Mouse (Mus musculus): Measurements from ENCODE around the gene Amdhd2.

The Amdhd2 gene

DNA sequence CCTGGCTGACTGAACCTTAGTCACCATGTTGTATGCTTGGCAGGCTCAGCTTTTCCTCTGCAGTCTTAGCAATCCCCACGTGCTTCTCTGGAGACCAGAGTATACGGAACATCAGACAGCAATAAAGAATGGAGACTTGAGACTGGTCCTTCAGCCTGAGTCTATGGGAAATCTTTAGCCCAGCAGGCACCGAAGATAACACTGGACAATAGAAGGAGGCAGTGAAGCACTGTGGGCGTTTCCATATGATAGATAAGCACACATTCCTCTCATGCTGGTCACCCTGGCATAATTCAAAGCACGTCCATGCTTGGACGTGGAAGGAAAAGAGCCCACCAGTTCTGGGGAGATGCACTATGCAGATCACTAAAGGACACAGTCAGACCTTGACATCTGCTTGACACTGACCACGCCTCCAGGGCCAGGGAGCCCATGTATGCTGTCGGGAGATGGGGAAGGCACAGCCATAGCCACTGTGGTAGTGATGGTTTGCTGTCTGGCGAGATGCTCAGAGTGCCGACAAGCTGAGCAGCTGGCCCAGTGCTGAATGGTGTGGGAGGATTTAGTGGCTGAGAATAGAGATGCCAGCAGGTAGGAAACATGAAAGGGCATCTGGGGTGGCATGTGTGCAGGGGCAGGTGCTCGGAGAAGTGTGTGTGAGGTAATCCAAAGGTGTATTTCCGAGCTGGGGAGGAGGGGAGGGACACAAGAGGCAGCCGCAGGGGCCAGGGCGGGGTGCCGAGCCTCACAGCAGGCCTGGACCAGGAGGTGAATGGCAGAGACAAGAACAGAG, 33.7 kb upstream of the Amdhd2 start:
- no peak for DNase-seq (ENCODE audit: low spot score)

DNA sequence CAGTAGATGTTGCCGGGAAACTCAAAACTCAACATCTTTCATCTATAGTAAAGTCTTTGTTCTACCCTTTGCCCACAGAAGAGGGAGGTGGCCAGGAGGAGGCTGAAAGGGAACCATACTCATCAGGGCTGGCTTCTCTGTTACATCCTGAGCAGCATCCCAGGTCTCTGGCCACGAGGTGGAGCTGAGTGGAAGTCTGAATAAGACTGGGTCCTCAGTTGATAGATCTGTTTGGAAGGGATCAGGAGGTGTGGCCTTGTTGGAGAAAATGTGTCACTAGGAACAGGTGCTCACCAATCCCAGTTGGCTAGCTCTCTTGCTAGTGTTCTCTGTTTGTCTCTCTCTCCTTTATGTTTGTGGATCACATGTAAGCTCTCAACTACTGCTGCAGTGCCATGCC, 31.8 kb upstream of the Amdhd2 start:
- no peak for DNase-seq (ENCODE audit: low spot score)

DNA sequence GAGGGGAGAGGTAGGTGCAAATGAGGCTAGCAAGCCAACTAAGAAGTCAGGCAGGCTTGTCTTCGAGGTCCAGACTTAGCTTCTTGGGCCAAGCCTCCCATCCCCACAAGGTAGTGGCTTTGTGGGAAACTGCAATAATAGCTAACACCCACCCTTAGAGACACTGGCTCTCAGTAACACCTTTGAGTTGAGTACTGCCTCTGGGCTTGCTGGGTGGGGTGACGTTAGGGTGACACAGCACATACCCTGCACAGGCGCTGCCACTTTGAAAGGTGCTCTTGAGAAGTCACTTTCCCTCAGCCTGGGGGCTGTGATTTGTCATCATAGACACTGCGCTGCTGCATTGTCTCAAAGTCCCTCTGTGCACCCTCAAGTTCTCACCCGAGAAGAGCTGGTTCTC, 30.2 kb upstream of the Amdhd2 start:
- no peak for DNase-seq (ENCODE audit: low spot score)

DNA sequence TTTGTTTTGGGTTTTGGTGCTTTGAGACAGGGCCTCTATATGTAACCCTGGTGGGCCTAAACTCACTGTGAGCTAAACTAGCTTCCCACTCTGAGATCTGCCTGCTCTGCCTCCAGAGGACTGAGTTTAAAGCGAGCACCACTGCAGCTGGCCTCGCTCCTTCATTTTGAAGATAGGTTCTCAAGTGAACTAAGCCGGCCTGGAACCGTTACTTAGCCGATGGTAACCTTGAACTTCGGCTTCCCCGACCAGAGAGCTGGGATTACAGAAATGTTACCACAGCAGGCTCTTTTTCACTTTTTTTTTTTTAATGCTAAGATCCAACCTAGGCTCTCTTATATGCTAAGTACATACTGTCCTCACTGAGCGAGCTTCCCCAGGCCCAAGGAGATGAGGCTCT, 29.7 kb upstream of the Amdhd2 start:
- no peak for DNase-seq (ENCODE audit: low spot score)

DNA sequence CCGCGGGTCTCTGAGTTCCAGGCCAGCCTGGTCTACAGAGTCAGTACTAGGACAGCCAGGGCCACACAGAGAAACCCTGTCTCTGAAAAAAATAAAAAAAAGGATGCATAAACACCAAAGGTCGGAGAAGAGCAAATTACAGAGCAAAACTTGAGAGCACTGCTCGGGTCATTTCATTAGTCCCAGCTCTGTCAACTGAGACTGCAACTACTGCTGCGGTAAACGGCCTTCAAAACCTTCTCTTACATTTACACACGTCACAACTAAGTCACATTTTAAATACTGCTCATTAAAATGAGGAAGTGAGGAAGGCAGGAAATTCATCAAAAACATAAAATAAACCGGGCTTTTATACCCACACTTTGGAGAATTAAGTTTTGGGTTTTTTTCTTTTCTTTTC, 29.3 kb upstream of the Amdhd2 start:
- DNase-seq (ENCODE audit: low spot score) = no peak

- DNase-seq (ENCODE audit: low spot score) = no peak
These were observed 27.9 kb upstream of the Amdhd2 start for GRCm38 (mm10) chr17:24191481-24191880.

- DNase-seq (ENCODE audit: low spot score) = no peak
These were observed 27.4 kb upstream of the Amdhd2 start for GRCm38 (mm10) chr17:24190934-24191333.

DNA sequence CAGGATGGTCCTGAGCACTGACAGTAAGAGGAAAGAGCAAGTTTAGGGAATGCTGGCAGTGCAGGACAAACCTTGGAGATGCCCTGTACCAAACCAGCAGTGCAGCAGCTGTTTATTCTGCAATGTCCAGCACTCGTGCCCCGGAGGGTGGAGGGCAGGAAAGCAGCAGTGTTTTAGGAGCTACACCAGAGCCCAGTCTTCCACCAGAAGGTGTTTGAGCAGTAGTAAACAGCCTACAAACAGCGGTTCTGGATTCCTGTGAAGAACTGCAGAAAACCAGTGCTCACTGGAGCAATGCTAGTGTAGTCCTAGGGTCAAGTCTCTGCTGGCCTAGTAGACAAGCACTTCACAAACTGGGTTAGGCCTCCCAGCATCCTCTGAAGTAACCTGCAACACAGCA, 10.7 kb upstream of the Amdhd2 start:
- DNase-seq (ENCODE audit: low spot score) = no peak

DNA sequence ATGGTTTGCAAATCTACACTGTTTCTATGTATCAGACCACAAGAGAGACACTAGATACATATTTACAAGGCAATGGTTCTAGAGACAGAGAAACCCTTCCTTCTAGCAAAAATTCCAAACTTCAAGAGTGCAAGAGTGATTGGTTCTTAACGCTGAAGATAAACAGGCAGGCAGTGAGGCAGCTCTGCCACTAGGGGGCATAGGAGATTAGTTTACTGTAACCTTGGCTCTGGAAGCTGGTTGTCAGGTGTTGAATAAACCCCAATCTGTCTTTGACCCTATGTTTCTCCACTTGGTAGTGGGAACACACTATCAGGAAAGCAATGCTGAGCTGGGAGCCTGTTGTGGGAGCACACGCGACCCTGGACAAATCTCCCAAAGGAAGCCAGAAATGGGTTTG, 9.9 kb upstream of the Amdhd2 start:
- peak; percentile 51 for DNase-seq (ENCODE audit: low spot score)

- DNase-seq (ENCODE audit: low spot score) = no peak
These were observed 8.2 kb upstream of the Amdhd2 start for GRCm38 (mm10) chr17:24171738-24172137.

GRCm38 (mm10) chr17:24170729-24171128, 7.2 kb upstream of the Amdhd2 start:
- no peak for DNase-seq (ENCODE audit: low spot score)

DNA sequence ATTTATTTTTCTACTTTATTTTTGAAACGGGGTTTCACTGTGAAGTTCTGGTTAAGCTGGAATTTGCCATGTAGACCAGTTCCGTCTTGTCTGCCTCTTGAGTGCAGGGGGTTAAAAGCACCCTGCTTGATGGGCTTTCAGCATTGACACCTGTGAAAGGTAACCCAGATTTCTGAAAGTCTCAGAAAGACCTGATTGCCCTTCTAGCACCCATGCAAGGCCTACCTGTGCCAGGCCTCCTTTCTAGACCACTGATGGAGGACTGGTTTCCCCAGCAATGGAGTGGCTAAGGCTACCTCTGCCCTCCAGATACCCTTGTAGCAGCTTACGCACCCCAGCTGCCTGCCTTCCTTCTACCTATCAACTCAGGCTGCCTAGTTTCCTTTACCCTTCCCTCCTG, 6.6 kb upstream of the Amdhd2 start:
- DNase-seq (ENCODE audit: low spot score) = no peak

- peak; percentile 90 for DNase-seq (ENCODE audit: low spot score)
These were observed 5.9 kb upstream of the Amdhd2 start, which contains the start of gene Atp6v0c for GRCm38 (mm10) chr17:24169317-24170065. Atp6v0c (minus strand) TSS chr17:24169702.

- DNase-seq (ENCODE audit: low spot score) = peak; percentile 42
These were observed 5.2 kb upstream of the Amdhd2 start for GRCm38 (mm10) chr17:24168590-24169277.

GRCm38 (mm10) chr17:24167891-24168505, 4.4 kb upstream of the Amdhd2 start:
- no peak for DNase-seq (ENCODE audit: low spot score)

DNA sequence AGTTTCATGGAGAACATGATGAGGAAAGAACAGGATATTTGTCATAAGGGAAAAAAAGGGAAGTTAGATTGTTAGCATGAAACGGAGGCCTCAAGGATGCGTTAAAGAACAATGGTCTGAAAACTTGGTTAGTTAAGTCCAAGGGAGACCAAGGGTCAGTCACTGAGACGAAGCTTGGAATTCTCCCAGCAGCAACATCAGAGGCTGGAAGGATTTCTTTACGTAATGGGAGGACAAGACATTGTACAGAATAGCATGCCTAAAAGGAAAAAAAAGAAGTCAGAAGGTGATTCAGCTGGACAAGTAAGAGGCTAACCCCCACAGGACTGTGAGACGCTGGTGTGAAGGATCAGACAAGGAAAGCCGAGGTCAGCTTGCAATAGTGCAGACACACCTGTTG, 3.6 kb upstream of the Amdhd2 start:
- no peak for DNase-seq (ENCODE audit: low spot score)

DNA sequence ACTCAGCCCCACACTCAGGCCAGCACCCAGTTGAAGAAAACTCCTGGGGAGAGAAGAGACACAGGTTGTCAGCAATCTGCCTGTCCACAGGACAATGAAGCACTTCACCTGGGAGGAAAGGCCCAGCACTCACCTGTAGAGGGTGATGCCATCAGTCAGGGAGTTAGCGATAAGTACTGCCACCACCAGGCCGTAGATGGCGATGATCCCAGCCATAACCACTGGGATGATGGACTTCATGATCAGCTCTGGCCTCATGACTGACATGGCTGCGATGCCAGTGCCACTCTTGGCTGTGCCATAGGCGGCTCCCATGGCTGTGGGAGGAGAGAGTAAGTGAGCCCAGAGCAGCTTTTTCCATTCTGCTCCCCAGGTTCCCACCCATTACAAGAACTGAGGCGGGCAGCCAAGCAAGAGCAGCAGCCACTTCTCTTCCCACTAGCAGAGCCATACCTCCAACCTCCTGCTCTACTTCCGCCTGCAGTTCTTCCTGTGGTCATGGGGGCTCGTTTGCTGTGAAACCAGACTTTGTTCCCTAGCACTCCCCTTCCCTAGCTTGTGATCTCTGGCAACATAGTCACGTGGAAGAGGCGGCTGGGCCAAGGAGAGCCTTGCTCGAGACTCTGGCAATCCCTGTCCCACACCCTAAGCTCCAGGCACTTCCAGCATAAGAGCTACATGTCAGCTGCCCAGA, 1.1 kb upstream of the Amdhd2 start:
- no peak for DNase-seq (ENCODE audit: low spot score)

DNA sequence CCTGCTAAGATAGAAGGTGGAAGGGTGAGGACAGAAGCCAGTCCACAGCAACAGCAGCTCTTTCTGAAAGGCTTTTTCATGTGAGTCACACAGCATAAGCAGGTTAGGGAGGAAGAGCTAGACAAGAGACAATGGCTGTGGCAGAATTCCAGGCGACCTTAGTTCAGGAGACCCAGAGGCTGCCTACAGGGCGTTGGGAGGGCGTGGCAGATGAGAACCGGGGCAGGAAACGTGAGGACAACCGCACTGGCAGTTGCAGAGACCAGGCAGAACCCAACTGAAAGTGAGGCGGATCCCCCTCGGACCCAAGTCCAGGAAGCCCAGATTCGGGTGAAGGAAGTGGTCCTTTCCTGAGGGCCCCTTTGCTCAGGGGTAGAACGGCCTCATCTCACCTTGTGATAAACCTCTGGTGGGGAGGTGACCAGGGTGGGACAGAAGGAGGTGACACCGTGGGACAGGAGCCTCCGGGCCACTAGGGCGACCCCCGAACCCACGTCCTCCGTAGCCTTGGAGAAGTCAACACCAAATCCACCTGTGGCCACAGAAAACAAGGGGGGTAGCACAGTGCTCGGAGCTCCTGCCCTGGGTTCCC, 886 bp downstream of the Amdhd2 start:
- DNase-seq (ENCODE audit: low spot score) = no peak

GRCm38 (mm10) chr17:24161466-24161865, 2.1 kb downstream of the Amdhd2 start:
- no peak for DNase-seq (ENCODE audit: low spot score)

- no peak for DNase-seq (ENCODE audit: low spot score)
These were observed 6.0 kb downstream of the Amdhd2 start for GRCm38 (mm10) chr17:24157526-24157925.

- DNase-seq (ENCODE audit: low spot score) = no peak
These were observed 6.4 kb downstream of the Amdhd2 start for GRCm38 (mm10) chr17:24157121-24157520.
